In genomic region chr15:10029902-10030301, GRCm38 (mm10) we compare ENCODE assay signal across 26 mouse cellular contexts.
DNase-seq lines count a peak whose midpoint lies in the region; ATAC-seq lines count a peak whose summit lies in the region.
"Had no signal": no experiment of that assay in that cellular context is flagged by ENCODE, and none has a peak within 500 bp of the region (broad histone marks: within the 10 kb centered on the region; RNA-seq: fewer than 3 reads in every experiment).

No protein-coding gene starts in this region.

- H3K9ac ChIP-seq in liver, embryonic 12.5 days: no peak overlapping the region
- H3K9ac ChIP-seq in neural tube, embryonic 15.5 days (replicated peaks): no peak overlapping the region
- H3K9ac ChIP-seq: embryonic facial prominence, embryonic 13.5 days; forebrain, embryonic 12.5 days; forebrain, embryonic 15.5 days; heart, embryonic 13.5 days; hindbrain, embryonic 12.5 days; hindbrain, embryonic 15.5 days had no signal

- H3K27me3 ChIP-seq in liver, embryonic 12.5 days (replicated peaks): no peaks in the 10 kb centered on the region
- no peaks in the 10 kb centered on the region for H3K27me3 ChIP-seq in neural tube, embryonic 15.5 days (replicated peaks)
- H3K27me3 ChIP-seq: embryonic facial prominence, embryonic 13.5 days; forebrain, embryonic 12.5 days; forebrain, embryonic 15.5 days; heart, embryonic 13.5 days; hindbrain, embryonic 12.5 days; hindbrain, embryonic 15.5 days had no signal

- DNase-seq in CD4-positive, CD25-positive, alpha-beta regulatory T cell, adult 2 months (ENCODE audit: low read depth, low spot score): peak; percentile 12
- no peak for DNase-seq in layer of hippocampus, postnatal 10 days (ENCODE audit: low spot score in 2 of 2)
- no peak for DNase-seq in right cerebral cortex, postnatal 25 days
- DNase-seq: adrenal gland, adult 2 months; adrenal gland, postnatal 14 days; cerebellum, adult 11 months; cerebellum, adult 2 months; cerebellum, adult 9-11 months; cerebellum, postnatal 25 days; embryo, embryonic 11 days; gastrocnemius, postnatal 25 days; heart, adult 2 months had no signal

- no peaks in the 10 kb centered on the region for H3K36me3 ChIP-seq in liver, embryonic 12.5 days
- H3K36me3 ChIP-seq in neural tube, embryonic 15.5 days: no peaks in the 10 kb centered on the region
- H3K36me3 ChIP-seq: embryonic facial prominence, embryonic 10.5 days; embryonic facial prominence, embryonic 13.5 days; forebrain, embryonic 12.5 days; forebrain, embryonic 15.5 days; heart, embryonic 10.5 days; heart, embryonic 13.5 days; hindbrain, embryonic 12.5 days; hindbrain, embryonic 15.5 days had no signal

- no peak overlapping the region for H3K27ac ChIP-seq in liver, embryonic 12.5 days
- no peak overlapping the region for H3K27ac ChIP-seq in neural tube, embryonic 15.5 days (replicated peaks)
- H3K27ac ChIP-seq: embryonic facial prominence, embryonic 10.5 days; embryonic facial prominence, embryonic 13.5 days; forebrain, embryonic 12.5 days; forebrain, embryonic 15.5 days; heart, adult 2 months; heart, embryonic 10.5 days; heart, embryonic 13.5 days; hindbrain, embryonic 12.5 days; hindbrain, embryonic 15.5 days had no signal

- ATAC-seq in common myeloid progenitor, adult 5-6 weeks (replicated peaks; ENCODE audit: low read depth, poor library complexity, severe bottlenecking): 0 out of 2 replicates have a peak, but pooled peaks have one; percentile 47
- ATAC-seq in megakaryocyte, adult 5-6 weeks (ENCODE audit: poor library complexity, severe bottlenecking): peak; percentile 98
- peak; percentile 79 for ATAC-seq in neutrophil, adult 5-6 weeks (ENCODE audit: extremely low read depth, insufficient number of reproducible peaks, low FRiP score, poor library complexity, severe bottlenecking)
- ATAC-seq in liver, embryonic 12.5 days: no peak
- ATAC-seq in neural tube, embryonic 15.5 days (ENCODE audit: low FRiP score): no peak
- ATAC-seq: forebrain, embryonic 15.5 days had no signal

- H3K9me3 ChIP-seq in liver, embryonic 12.5 days (replicated peaks): no peaks in the 10 kb centered on the region
- no peaks in the 10 kb centered on the region for H3K9me3 ChIP-seq in neural tube, embryonic 15.5 days (replicated peaks)
- H3K9me3 ChIP-seq: embryonic facial prominence, embryonic 10.5 days; embryonic facial prominence, embryonic 13.5 days; forebrain, embryonic 12.5 days; forebrain, embryonic 15.5 days; heart, embryonic 10.5 days; heart, embryonic 13.5 days; hindbrain, embryonic 12.5 days; hindbrain, embryonic 15.5 days had no signal

- no peak overlapping the region for H3K4me2 ChIP-seq in liver, embryonic 12.5 days
- H3K4me2 ChIP-seq in neural tube, embryonic 15.5 days: no peak overlapping the region
- H3K4me2 ChIP-seq: embryonic facial prominence, embryonic 13.5 days; forebrain, embryonic 12.5 days; forebrain, embryonic 15.5 days; heart, embryonic 13.5 days; hindbrain, embryonic 12.5 days; hindbrain, embryonic 15.5 days had no signal

- H3K4me3 ChIP-seq in liver, embryonic 12.5 days: no peak overlapping the region
- H3K4me3 ChIP-seq in neural tube, embryonic 15.5 days (replicated peaks): no peak overlapping the region
- H3K4me3 ChIP-seq: embryonic facial prominence, embryonic 10.5 days; embryonic facial prominence, embryonic 13.5 days; erythroblast, embryonic 14.5 days; forebrain, embryonic 12.5 days; forebrain, embryonic 15.5 days; heart, adult 2 months; heart, embryonic 10.5 days; heart, embryonic 13.5 days; hindbrain, embryonic 12.5 days; hindbrain, embryonic 15.5 days had no signal

- 51% methylated on average over 4 of the region's 4 CpGs for WGBS in liver, embryonic 12.5 days (ENCODE audit: insufficient replicate concordance)
- WGBS in neural tube, embryonic 15.5 days: 77% methylated on average over 4 of the region's 4 CpGs

- H3K4me1 ChIP-seq in liver, embryonic 12.5 days: no peaks in the 10 kb centered on the region
- no peaks in the 10 kb centered on the region for H3K4me1 ChIP-seq in neural tube, embryonic 15.5 days
- H3K4me1 ChIP-seq: embryonic facial prominence, embryonic 10.5 days; embryonic facial prominence, embryonic 13.5 days; forebrain, embryonic 12.5 days; forebrain, embryonic 15.5 days; heart, embryonic 10.5 days; heart, embryonic 13.5 days; hindbrain, embryonic 12.5 days; hindbrain, embryonic 15.5 days had no signal

Comparison
In these comparisons a context has a peak if more than half of its experiments do, and no peak if none do; other contexts are left out.
1. ATAC-seq: peak in common myeloid progenitor, adult 5-6 weeks (single experiment), megakaryocyte, adult 5-6 weeks (single experiment) and neutrophil, adult 5-6 weeks (single experiment); none in liver, embryonic 12.5 days (single experiment) and neural tube, embryonic 15.5 days (single experiment).